Mouse (Mus musculus) midbrain, embryonic 12.5 days (tissue): ENCODE results near the gene Tcf19. TPM values are rescaled to one million over a fixed set of nuclear protein-coding genes. Genes with fewer than 3 reads are reported as not detected.
A peak's percentile ranks its signal among the peaks of the same experiment; 100 is the strongest.

Source experiments
- ATAC-seq: fragments of 200-750 bp; cut with Nextera tagmentation; 2 replicates; pipeline ENCODE4 v1.8.0; 2017; ENCODE audit warnings: low read depth, moderate TSS enrichment, moderate library complexity; ENCODE audit not compliant: low FRiP score
- H3K27ac ChIP-seq: fragments of 300-500 bp; sonication (generic); replicated peaks from 2 replicates; pipeline ENCODE4 v1.5.1; 2016; ENCODE audit warnings: mild to moderate bottlenecking
- H3K27me3 ChIP-seq: fragments of 300-500 bp; sonication (generic); 2 replicates; pipeline ENCODE4 v1.6.1; 2016; ENCODE audit warnings: mild to moderate bottlenecking
- H3K36me3 ChIP-seq: fragments of 300-500 bp; sonication (generic); 2 replicates; pipeline ENCODE4 v1.6.1; 2016
- H3K4me1 ChIP-seq: fragments of 300-500 bp; sonication (generic); 2 replicates; pipeline ENCODE4 v1.6.1; 2016
- H3K4me2 ChIP-seq: fragments of 300-500 bp; sonication (generic); replicated peaks from 2 replicates; pipeline ENCODE4 v1.6.1; 2016; ENCODE audit warnings: mild to moderate bottlenecking, moderate library complexity
- H3K4me3 ChIP-seq: fragments of 300-500 bp; sonication (generic); 2 replicates; pipeline ENCODE4 v1.5.1; 2016; ENCODE audit warnings: mild to moderate bottlenecking
- H3K9ac ChIP-seq: fragments of 300-500 bp; sonication (generic); replicated peaks from 2 replicates; pipeline ENCODE4 v1.6.1; 2016; ENCODE audit warnings: mild to moderate bottlenecking, moderate library complexity
- H3K9me3 ChIP-seq: fragments of 300-500 bp; sonication (generic); 2 replicates; pipeline ENCODE4 v1.6.1; 2016; ENCODE audit warnings: mild to moderate bottlenecking
- WGBS: fragments of 180-500 bp; shearing (Covaris S2); methylation state at CpG from one replicate; pipeline ENCODE4 v1.1.7; 2016; 5-methylcytosine and 5-hydroxymethylcytosine counted together
- polyA plus RNA-seq: library from polyadenylated mRNA; unstranded; fragments of >200 nt; fragmentation: Nextera tagmentation; extraction: Ambion mirVana; gene quantifications from 2 replicates; pipeline ENCODE4 v1.2.1, GENCODE M21; 2016

Gene Tcf19
- polyA plus RNA-seq, 1 experiment from 2014 or later: 52.6 TPM

GRCm38 (mm10) chr17:35548636-35549035, 32.0 kb upstream of the Tcf19 start:
- Histone ChIP-seq H3K4me2 (no peak overlapping the region), H3K4me1 (peaks cover 9% of the 10 kb centered on the region; the same call in 1 of the 2 replicates), H3K9ac (no peak overlapping the region), H3K27ac (no peak overlapping the region), H3K27me3 (no peaks in the 10 kb centered on the region; the same call in 1 of the 2 replicates), H3K9me3 (no peaks in the 10 kb centered on the region), H3K4me3 (no peak overlapping the region), H3K36me3 (no peaks in the 10 kb centered on the region)
- ATAC-seq: no peak
- 8% methylated on average over 5 of the region's 5 CpGs for WGBS

GRCm38 (mm10) chr17:35547465-35547864, 30.8 kb upstream of the Tcf19 start:
- H3K4me1 ChIP-seq: peaks cover 17% of the 10 kb centered on the region; the same call in 1 of the 2 replicates
- no peak overlapping the region for H3K4me2 ChIP-seq
- no peaks in the 10 kb centered on the region for H3K36me3 ChIP-seq
- H3K9ac ChIP-seq: no peak overlapping the region
- no peak overlapping the region for H3K4me3 ChIP-seq
- no peak overlapping the region for H3K27ac ChIP-seq
- H3K27me3 ChIP-seq: no peaks in the 10 kb centered on the region; the same call in 1 of the 2 replicates
- no peaks in the 10 kb centered on the region for H3K9me3 ChIP-seq
- no peak for ATAC-seq
- 46% methylated on average over 2 of the region's 2 CpGs for WGBS

GRCm38 (mm10) chr17:35544680-35545079, 28.1 kb upstream of the Tcf19 start:
- ATAC-seq: no peak
- Histone ChIP-seq H3K36me3 (no peaks in the 10 kb centered on the region), H3K9me3 (no peaks in the 10 kb centered on the region), H3K9ac (no peak overlapping the region), H3K4me1 (peaks cover 17% of the 10 kb centered on the region; the same call in 1 of the 2 replicates), H3K27me3 (no peaks in the 10 kb centered on the region; the same call in 1 of the 2 replicates), H3K27ac (no peak overlapping the region), H3K4me3 (no peak overlapping the region), H3K4me2 (no peak overlapping the region)
- WGBS: 35% methylated on average over 6 of the region's 6 CpGs

GRCm38 (mm10) chr17:35544001-35544400, 27.4 kb upstream of the Tcf19 start:
- Histone ChIP-seq H3K9me3 (no peaks in the 10 kb centered on the region), H3K27ac (peak overlapping the region; percentile 56), H3K4me3 (no peak overlapping the region), H3K4me2 (no peak overlapping the region), H3K36me3 (no peaks in the 10 kb centered on the region), H3K4me1 (peaks cover 17% of the 10 kb centered on the region; the same call in 1 of the 2 replicates), H3K27me3 (no peaks in the 10 kb centered on the region; the same call in 1 of the 2 replicates), H3K9ac (no peak overlapping the region)
- 78% methylated on average over 6 of the region's 6 CpGs for WGBS
- no peak for ATAC-seq

GRCm38 (mm10) chr17:35543412-35543861, 26.8 kb upstream of the Tcf19 start:
- ATAC-seq: peak; percentile 78
- no peaks in the 10 kb centered on the region for H3K9me3 ChIP-seq
- no peaks in the 10 kb centered on the region; the same call in 1 of the 2 replicates for H3K27me3 ChIP-seq
- H3K4me2 ChIP-seq: peak overlapping the region; percentile 35
- no peaks in the 10 kb centered on the region for H3K36me3 ChIP-seq
- H3K27ac ChIP-seq: peak overlapping the region; percentile 56
- H3K4me3 ChIP-seq: no peak overlapping the region
- H3K9ac ChIP-seq: no peak overlapping the region
- peaks cover 17% of the 10 kb centered on the region; the same call in 1 of the 2 replicates for H3K4me1 ChIP-seq
- WGBS: 26% methylated on average over 14 of the region's 14 CpGs

GRCm38 (mm10) chr17:35542761-35543411, 26.3 kb upstream of the Tcf19 start:
- H3K27ac ChIP-seq: peak overlapping the region; percentile 56
- H3K4me3 ChIP-seq: no peak overlapping the region
- H3K4me1 ChIP-seq: peaks cover 17% of the 10 kb centered on the region; the same call in 1 of the 2 replicates
- H3K4me2 ChIP-seq: peak overlapping the region; percentile 35
- no peak; the same call in none of the 2 replicates for ATAC-seq
- H3K36me3 ChIP-seq: no peaks in the 10 kb centered on the region
- no peaks in the 10 kb centered on the region for H3K9me3 ChIP-seq
- H3K9ac ChIP-seq: no peak overlapping the region
- 73% methylated on average over 15 of the region's 15 CpGs for WGBS
- no peaks in the 10 kb centered on the region; the same call in 1 of the 2 replicates for H3K27me3 ChIP-seq

GRCm38 (mm10) chr17:35539540-35539939, 22.9 kb upstream of the Tcf19 start:
- no peak for ATAC-seq
- Histone ChIP-seq H3K27me3 (no peaks in the 10 kb centered on the region; the same call in 1 of the 2 replicates), H3K4me1 (peaks cover 12% of the 10 kb centered on the region; the same call in 1 of the 2 replicates), H3K4me2 (no peak overlapping the region), H3K27ac (no peak overlapping the region), H3K9me3 (no peaks in the 10 kb centered on the region), H3K36me3 (no peaks in the 10 kb centered on the region), H3K4me3 (no peak overlapping the region), H3K9ac (no peak overlapping the region)
- 54% methylated on average over 10 of the region's 10 CpGs for WGBS

- no peak overlapping the region for H3K27ac ChIP-seq
- H3K4me2 ChIP-seq: no peak overlapping the region
- peaks cover 5% of the 10 kb centered on the region; the same call in 1 of the 2 replicates for H3K27me3 ChIP-seq
- H3K9me3 ChIP-seq: no peaks in the 10 kb centered on the region
- no peaks in the 10 kb centered on the region for H3K36me3 ChIP-seq
- 70% methylated on average over 1 of the region's 1 CpGs for WGBS
- no peak overlapping the region for H3K9ac ChIP-seq
- H3K4me1 ChIP-seq: peaks cover 7% of the 10 kb centered on the region; the same call in 1 of the 2 replicates
- no peak overlapping the region for H3K4me3 ChIP-seq
- no peak for ATAC-seq
These were observed 21.9 kb upstream of the Tcf19 start for GRCm38 (mm10) chr17:35538476-35538875.

- Histone ChIP-seq H3K4me3 (no peak overlapping the region), H3K9me3 (no peaks in the 10 kb centered on the region), H3K36me3 (no peaks in the 10 kb centered on the region), H3K4me1 (no peaks in the 10 kb centered on the region), H3K4me2 (no peak overlapping the region), H3K9ac (no peak overlapping the region), H3K27ac (no peak overlapping the region), H3K27me3 (peaks cover 9% of the 10 kb centered on the region; the same call in 1 of the 2 replicates)
- 83% methylated on average over 4 of the region's 4 CpGs for WGBS
- no peak for ATAC-seq
These were observed 20.8 kb upstream of the Tcf19 start for GRCm38 (mm10) chr17:35537421-35537820.

- ATAC-seq: 0 out of 2 replicates have a peak, but pooled peaks have one; percentile 30
- 15% methylated on average over 6 of the region's 6 CpGs for WGBS
- Histone ChIP-seq H3K4me1 (no peaks in the 10 kb centered on the region), H3K9ac (no peak overlapping the region), H3K4me2 (no peak overlapping the region), H3K4me3 (no peak overlapping the region), H3K27ac (no peak overlapping the region), H3K36me3 (peaks cover 8% of the 10 kb centered on the region; the same call in 1 of the 2 replicates), H3K9me3 (no peaks in the 10 kb centered on the region), H3K27me3 (peaks cover 9% of the 10 kb centered on the region; the same call in 1 of the 2 replicates)
These were observed 17.7 kb upstream of the Tcf19 start for GRCm38 (mm10) chr17:35534343-35534742.

- H3K9ac ChIP-seq: no peak within 1 kb of the TSS
- peaks cover 9% of the 10 kb centered on the region; the same call in 1 of the 2 replicates for H3K27me3 ChIP-seq
- no peaks in the 10 kb centered on the region for H3K9me3 ChIP-seq
- no peak within 1 kb of the TSS for H3K27ac ChIP-seq
- no peak within 1 kb of the TSS for H3K4me2 ChIP-seq
- peaks cover 23% of the 10 kb centered on the region for H3K36me3 ChIP-seq
- WGBS: 46% methylated on average over 7 of the region's 7 CpGs
- no peaks in the 10 kb centered on the region for H3K4me1 ChIP-seq
- no peak within 1 kb of the TSS for H3K4me3 ChIP-seq
- no peak for ATAC-seq
These were observed 16.3 kb upstream of the Tcf19 start, which contains the start of gene Psors1c2 for GRCm38 (mm10) chr17:35532901-35533300. Psors1c2 (plus strand) TSS chr17:35533201.

- Histone ChIP-seq H3K4me1 (no peaks in the 10 kb centered on the region), H3K9me3 (no peaks in the 10 kb centered on the region), H3K9ac (no peak overlapping the region), H3K27me3 (peaks cover 9% of the 10 kb centered on the region; the same call in 1 of the 2 replicates), H3K4me2 (no peak overlapping the region), H3K4me3 (no peak overlapping the region), H3K36me3 (peaks cover 26% of the 10 kb centered on the region), H3K27ac (no peak overlapping the region)
- ATAC-seq: no peak
- WGBS: 25% methylated on average over 3 of the region's 3 CpGs
These were observed 15.7 kb upstream of the Tcf19 start for GRCm38 (mm10) chr17:35532360-35532759.
